In the genomic region with DNA sequence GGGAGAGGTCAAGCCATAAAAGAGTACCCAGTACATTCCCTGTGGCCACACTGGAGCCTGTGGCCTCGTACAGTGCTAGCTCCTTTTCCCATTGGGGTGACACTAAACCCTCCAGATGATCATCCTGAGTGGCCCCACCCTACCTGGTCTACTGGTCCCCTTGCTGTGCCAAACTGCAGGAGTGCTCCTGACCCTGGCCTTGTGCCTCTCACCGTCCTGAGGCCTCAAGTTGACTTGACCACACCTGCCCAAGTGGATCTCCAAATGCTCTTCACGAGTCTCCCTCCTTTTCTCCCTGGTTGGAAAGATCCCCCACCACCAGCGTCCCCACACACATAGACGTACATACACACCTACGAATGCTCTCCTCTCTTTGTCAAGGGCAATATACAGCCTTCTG, we compare ENCODE assay signal across 17 mouse cellular contexts.
"Had no signal": no experiment of that assay in that cellular context is flagged by ENCODE, and none has a peak within 500 bp of the region (broad histone marks: within the 10 kb centered on the region; RNA-seq: fewer than 3 reads in every experiment).

No protein-coding gene starts in this region.

- H3K4me3 ChIP-seq: lung, embryonic 15.5 days; megakaryocyte, embryonic 14.5 days; midbrain, embryonic 12.5 days; midbrain, embryonic 15.5 days; neural tube, embryonic 12.5 days; stomach, embryonic 15.5 days had no signal

- H3K4me2 ChIP-seq: lung, embryonic 15.5 days; midbrain, embryonic 12.5 days; midbrain, embryonic 15.5 days; neural tube, embryonic 12.5 days; stomach, embryonic 15.5 days had no signal

- H3K9me3 ChIP-seq: lung, embryonic 15.5 days; megakaryocyte, embryonic 14.5 days; midbrain, embryonic 12.5 days; midbrain, embryonic 15.5 days; neural tube, embryonic 12.5 days; stomach, embryonic 15.5 days had no signal

- H3K4me1 ChIP-seq: lung, embryonic 15.5 days; midbrain, embryonic 15.5 days; stomach, embryonic 15.5 days had no signal

- H3K27me3 ChIP-seq: lung, embryonic 15.5 days; midbrain, embryonic 12.5 days; midbrain, embryonic 15.5 days; neural tube, embryonic 12.5 days; stomach, embryonic 15.5 days had no signal

- H3K27ac ChIP-seq: lung, embryonic 15.5 days; macrophage; midbrain, embryonic 12.5 days; midbrain, embryonic 15.5 days; neural tube, embryonic 12.5 days; stomach, embryonic 15.5 days; stomach, postnatal 0 days had no signal

- H3K9ac ChIP-seq: liver, postnatal 0 days; lung, embryonic 15.5 days; midbrain, embryonic 12.5 days; midbrain, embryonic 15.5 days; neural tube, embryonic 12.5 days; stomach, embryonic 15.5 days had no signal

- DNase-seq: liver, postnatal 0 days; lung, adult 2 months; lung, postnatal 14 days; lung, postnatal 36 days; right cerebral cortex, postnatal 14 days; thymus, adult 2 months; thymus, postnatal 25 days; thymus, postnatal 4 days had no signal

- H3K36me3 ChIP-seq: lung, embryonic 15.5 days; midbrain, embryonic 12.5 days; midbrain, embryonic 15.5 days; neural tube, embryonic 12.5 days; stomach, embryonic 15.5 days had no signal

- ATAC-seq: liver, postnatal 0 days; lung, postnatal 0 days; midbrain, embryonic 15.5 days had no signal
